Mouse (Mus musculus) G1E (cell line): ENCODE measurements around the gene Zfp467. TPM values are rescaled to one million over a fixed set of nuclear protein-coding genes. Genes with fewer than 3 reads are reported as not detected.
A peak's percentile ranks its signal among the peaks of the same experiment; 100 is the strongest.

Experiments
- ATAC-seq: 2 replicates; pipeline ENCODE4 v1.8.0; 2016; ENCODE audit warnings: mild to moderate bottlenecking; ENCODE audit not compliant: insufficient number of reproducible peaks, poor library complexity, low FRiP score, severe bottlenecking; ENCODE audit errors: extremely low read depth
- DNase-seq: peaks from one replicate; pipeline ENCODE4 v3.0.0; 2012; ENCODE audit warnings: low spot score
- H3K27me3 ChIP-seq: 2 replicates; pipeline ENCODE4 v1.6.1; 2012; ENCODE audit warnings: mild to moderate bottlenecking, low read length, inconsistent platforms; ENCODE audit not compliant: insufficient read depth
- H3K36me3 ChIP-seq: replicated peaks from 2 replicates; pipeline ENCODE3; 2012; ENCODE audit warnings: mild to moderate bottlenecking, inconsistent platforms
- H3K4me1 ChIP-seq: 2 replicates; pipeline ENCODE4 v1.6.1; 2012; ENCODE audit warnings: low read depth, low read length, inconsistent platforms, mixed read lengths; ENCODE audit not compliant: insufficient read depth
- H3K4me3 ChIP-seq: 2 replicates; pipeline ENCODE4 v1.5.1; 2012; ENCODE audit warnings: low read depth, mild to moderate bottlenecking, inconsistent platforms, low read length, moderate library complexity, mixed read lengths
- H3K9me3 ChIP-seq: replicated peaks from 2 replicates; pipeline ENCODE4 v1.6.1; 2012; ENCODE audit warnings: inconsistent platforms
- CTCF ChIP-seq: IDR thresholded peaks from 2 replicates; pipeline ENCODE4 v1.5.1; 2012; ENCODE audit warnings: low read depth, low read length, inconsistent platforms, mixed read lengths
- GATA1 ChIP-seq: IDR thresholded peaks from 2 replicates; pipeline ENCODE4 v1.6.1; 2012; ENCODE audit warnings: borderline replicate concordance, low read length, inconsistent platforms, mixed read lengths
- GATA2 ChIP-seq: IDR thresholded peaks from 2 replicates; pipeline ENCODE4 v1.6.1; 2012; ENCODE audit warnings: low read depth, low read length, inconsistent platforms, borderline replicate concordance
- POLR2AphosphoS5 ChIP-seq: IDR thresholded peaks from 2 replicates; pipeline ENCODE4 v1.6.1; 2012; ENCODE audit warnings: low read depth, low read length, inconsistent platforms; ENCODE audit not compliant: insufficient replicate concordance
- TAL1 ChIP-seq: conservative IDR thresholded peaks from 2 replicates; pipeline ENCODE4 v1.6.1; 2012; ENCODE audit warnings: low read depth, low read length, inconsistent platforms, mixed read lengths
- polyA plus RNA-seq: library from polyadenylated mRNA; stranded (reverse); fragments of >175 nt; gene quantifications from 2 replicates; pipeline ENCODE4 v1.2.3, GENCODE M21; 2012
- total RNA-seq, 2 experiments: library from RNA; stranded (forward) in 1 of 2; stranded (reverse) in 1 of 2; fragments of 200-1000 nt in 1 of 2; fragments of >200 nt in 1 of 2; fragmentation: Nextera tagmentation in 1 of 2; gene quantifications; 2 replicates each; pipeline ENCODE4 v1.2.3; 2014 to 2017

Zfp467 gene
- total and polyA plus RNA-seq, 3 experiments, result 0.02 to 0.05 TPM; not detected in 1

- no peaks in the 10 kb centered on the region for H3K36me3 ChIP-seq
- H3K27me3 ChIP-seq, result peaks cover 2% of the 10 kb centered on the region; the same call in 1 of the 2 replicates
- no peak overlapping the region for H3K4me3 ChIP-seq
- DNase-seq (no peak), ATAC-seq (no peak)
- TF ChIP-seq TAL1 (no peak), POLR2AphosphoS5 (no peak), GATA2 (no peak), GATA1 (no peak), CTCF (no peak)
- H3K9me3 ChIP-seq, result no peaks in the 10 kb centered on the region
- H3K4me1 ChIP-seq, result no peaks in the 10 kb centered on the region
Measured at GRCm38 (mm10) chr6:48452151-48452550, 6.5 kb upstream of the Zfp467 start.

GRCm38 (mm10) chr6:48448527-48448926 is 2.9 kb upstream of the Zfp467 start:
- TF ChIP-seq GATA1 (no peak), GATA2 (no peak), CTCF (no peak), TAL1 (no peak), POLR2AphosphoS5 (no peak)
- H3K9me3 ChIP-seq, result no peaks in the 10 kb centered on the region
- DNase-seq (no peak), ATAC-seq (no peak)
- H3K4me3 ChIP-seq, result no peak overlapping the region
- H3K27me3 ChIP-seq, result peaks cover 22% of the 10 kb centered on the region; the same call in 1 of the 2 replicates
- H3K4me1 ChIP-seq, result peaks cover 6% of the 10 kb centered on the region
- H3K36me3 ChIP-seq, result no peaks in the 10 kb centered on the region

GRCm38 (mm10) chr6:48447929-48448328 is 2.3 kb upstream of the Zfp467 start, which contains the start of gene Sspo:
Gene Sspo, plus strand, starts transcription at chr6:48448229.
- H3K36me3 ChIP-seq, result no peaks in the 10 kb centered on the region
- H3K9me3 ChIP-seq, result no peaks in the 10 kb centered on the region
- no peak within 1 kb of the TSS for H3K4me3 ChIP-seq
- TF ChIP-seq GATA1 (no peak), TAL1 (no peak), CTCF (no peak), POLR2AphosphoS5 (no peak), GATA2 (no peak)
- ATAC-seq (no peak), DNase-seq (no peak)
- peaks cover 6% of the 10 kb centered on the region for H3K4me1 ChIP-seq
- peaks cover 22% of the 10 kb centered on the region; the same call in 1 of the 2 replicates for H3K27me3 ChIP-seq

- no peaks in the 10 kb centered on the region for H3K9me3 ChIP-seq
- H3K27me3 ChIP-seq, result peaks cover 22% of the 10 kb centered on the region; the same call in 1 of the 2 replicates
- no peaks in the 10 kb centered on the region for H3K36me3 ChIP-seq
- ATAC-seq (no peak), DNase-seq (no peak)
- no peak overlapping the region for H3K4me3 ChIP-seq
- peaks cover 6% of the 10 kb centered on the region for H3K4me1 ChIP-seq
- TF ChIP-seq TAL1 (no peak), POLR2AphosphoS5 (no peak), GATA1 (no peak), CTCF (no peak), GATA2 (no peak)
Measured at GRCm38 (mm10) chr6:48446896-48447295, 1.3 kb upstream of the Zfp467 start.

GRCm38 (mm10) chr6:48446256-48446655 is 631 bp upstream of the Zfp467 start:
- Histone ChIP-seq H3K4me3 (no peak overlapping the region), H3K27me3 (peaks cover 22% of the 10 kb centered on the region; the same call in 1 of the 2 replicates), H3K36me3 (no peaks in the 10 kb centered on the region), H3K9me3 (no peaks in the 10 kb centered on the region), H3K4me1 (peaks cover 6% of the 10 kb centered on the region)
- DNase-seq (no peak), ATAC-seq (no peak)
- no peak for TF ChIP-seq CTCF
- no peak for TF ChIP-seq GATA1
- no peak for TF ChIP-seq POLR2AphosphoS5
- no peak for TF ChIP-seq GATA2
- TF ChIP-seq TAL1, result no peak

GRCm38 (mm10) chr6:48444310-48445180 is 1.1 kb downstream of the Zfp467 start:
- TF ChIP-seq TAL1, result no peak
- TF ChIP-seq GATA1, result no peak
- TF ChIP-seq POLR2AphosphoS5, result no peak
- no peak for TF ChIP-seq CTCF
- TF ChIP-seq GATA2, result no peak
- peak overlapping the region; percentile 16; the same call in 1 of the 2 replicates for H3K4me3 ChIP-seq
- no peak for ATAC-seq
- H3K9me3 ChIP-seq, result no peaks in the 10 kb centered on the region
- peaks cover 20% of the 10 kb centered on the region; the same call in 1 of the 2 replicates for H3K27me3 ChIP-seq
- H3K36me3 ChIP-seq, result no peaks in the 10 kb centered on the region
- DNase-seq, result no peak
- peaks cover 6% of the 10 kb centered on the region for H3K4me1 ChIP-seq
